Mouse (Mus musculus): ENCODE measurements at regions not wholly inside any gene's neighbourhood (a gene's known extent, or its start where the extent isn't known, plus 50 kb on each side); places are given as distances from the start of the nearest gene placed in this dataset.

GRCm38 (mm10) chr5:67532351-67532750 is 75.3 kb upstream of the Shisa3 start:
- TF ChIP-seq POLR2A (IDR thresholded peaks at IDR 0.05; ENCODE audit: low read depth, low read length) (no peak), CTCF (IDR thresholded peaks at IDR 0.05; ENCODE audit: extremely low read depth, insufficient read length, insufficient replicate concordance, low read depth, low read length) (peak; percentile 86)
- H3K27ac ChIP-seq (ENCODE audit: insufficient read depth, low read depth, low read length): no peak overlapping the region
- WGBS: 2% methylated on average over 12 of the region's 12 CpGs
- 0 out of 2 replicates have a peak, but pooled peaks cover 2% of the 10 kb centered on the region for H3K27me3 ChIP-seq (ENCODE audit: control insufficient read depth, insufficient read depth, low read length)
- no peaks in the 10 kb centered on the region for H3K36me3 ChIP-seq (ENCODE audit: control insufficient read depth, insufficient read depth, low read length)
- H3K4me1 ChIP-seq (ENCODE audit: control insufficient read depth, insufficient read depth, insufficient read length, low read length): peaks cover 3% of the 10 kb centered on the region; the same call in 1 of the 2 replicates
- H3K4me3 ChIP-seq (ENCODE audit: low read depth, low read length): peak overlapping the region; percentile 18; the same call in 1 of the 2 replicates

- H3K27me3 ChIP-seq (ENCODE audit: control insufficient read depth, insufficient read depth, low read length): 0 out of 2 replicates have a peak, but pooled peaks cover 2% of the 10 kb centered on the region
- 38% methylated on average over 15 of the region's 15 CpGs for WGBS
- H3K4me1 ChIP-seq (ENCODE audit: control insufficient read depth, insufficient read depth, insufficient read length, low read length): peaks cover 3% of the 10 kb centered on the region; the same call in 1 of the 2 replicates
- no peak overlapping the region for H3K27ac ChIP-seq (ENCODE audit: insufficient read depth, low read depth, low read length)
- no peaks in the 10 kb centered on the region for H3K36me3 ChIP-seq (ENCODE audit: control insufficient read depth, insufficient read depth, low read length)
- no peak for TF ChIP-seq POLR2A (IDR thresholded peaks at IDR 0.05; ENCODE audit: low read depth, low read length)
- no peak for TF ChIP-seq CTCF (IDR thresholded peaks at IDR 0.05; ENCODE audit: extremely low read depth, insufficient read length, insufficient replicate concordance, low read depth, low read length)
- H3K4me3 ChIP-seq (ENCODE audit: low read depth, low read length): no peak overlapping the region
These were observed 74.9 kb upstream of the Shisa3 start for GRCm38 (mm10) chr5:67532756-67533255.

GRCm38 (mm10) chr5:67534056-67534455 is 73.6 kb upstream of the Shisa3 start:
- H3K4me3 ChIP-seq (ENCODE audit: low read depth, low read length): no peak overlapping the region
- WGBS: 74% methylated on average over 7 of the region's 7 CpGs
- TF ChIP-seq POLR2A (IDR thresholded peaks at IDR 0.05; ENCODE audit: low read depth, low read length) (no peak), CTCF (IDR thresholded peaks at IDR 0.05; ENCODE audit: extremely low read depth, insufficient read length, insufficient replicate concordance, low read depth, low read length) (no peak)
- no peak overlapping the region for H3K27ac ChIP-seq (ENCODE audit: insufficient read depth, low read depth, low read length)
- peaks cover 3% of the 10 kb centered on the region; the same call in 1 of the 2 replicates for H3K4me1 ChIP-seq (ENCODE audit: control insufficient read depth, insufficient read depth, insufficient read length, low read length)
- H3K36me3 ChIP-seq (ENCODE audit: control insufficient read depth, insufficient read depth, low read length): no peaks in the 10 kb centered on the region
- 0 out of 2 replicates have a peak, but pooled peaks cover 2% of the 10 kb centered on the region for H3K27me3 ChIP-seq (ENCODE audit: control insufficient read depth, insufficient read depth, low read length)

GRCm38 (mm10) chr5:67537990-67538389 is 69.7 kb upstream of the Shisa3 start:
- TF ChIP-seq POLR2A (IDR thresholded peaks at IDR 0.05; ENCODE audit: low read depth, low read length): no peak
- no peak for TF ChIP-seq CTCF (IDR thresholded peaks at IDR 0.05; ENCODE audit: extremely low read depth, insufficient read length, insufficient replicate concordance, low read depth, low read length)
- Histone ChIP-seq H3K4me3 (ENCODE audit: low read depth, low read length) (no peak overlapping the region), H3K4me1 (ENCODE audit: control insufficient read depth, insufficient read depth, insufficient read length, low read length) (no peaks in the 10 kb centered on the region), H3K27ac (ENCODE audit: insufficient read depth, low read depth, low read length) (no peak overlapping the region), H3K27me3 (ENCODE audit: control insufficient read depth, insufficient read depth, low read length) (no peaks in the 10 kb centered on the region), H3K36me3 (ENCODE audit: control insufficient read depth, insufficient read depth, low read length) (no peaks in the 10 kb centered on the region)
- 69% methylated on average over 5 of the region's 5 CpGs for WGBS

GRCm38 (mm10) chr5:67539591-67540238 is 68.0 kb upstream of the Shisa3 start:
- Histone ChIP-seq H3K4me3 (ENCODE audit: low read depth, low read length) (no peak overlapping the region), H3K36me3 (ENCODE audit: control insufficient read depth, insufficient read depth, low read length) (no peaks in the 10 kb centered on the region), H3K4me1 (ENCODE audit: control insufficient read depth, insufficient read depth, insufficient read length, low read length) (no peaks in the 10 kb centered on the region), H3K27ac (ENCODE audit: insufficient read depth, low read depth, low read length) (no peak overlapping the region), H3K27me3 (ENCODE audit: control insufficient read depth, insufficient read depth, low read length) (no peaks in the 10 kb centered on the region)
- WGBS: 75% methylated on average over 8 of the region's 8 CpGs
- TF ChIP-seq POLR2A (IDR thresholded peaks at IDR 0.05; ENCODE audit: low read depth, low read length) (no peak), CTCF (IDR thresholded peaks at IDR 0.05; ENCODE audit: extremely low read depth, insufficient read length, insufficient replicate concordance, low read depth, low read length) (no peak)

- Histone ChIP-seq H3K36me3 (ENCODE audit: control insufficient read depth, insufficient read depth, low read length) (no peaks in the 10 kb centered on the region), H3K27ac (ENCODE audit: insufficient read depth, low read depth, low read length) (no peak overlapping the region), H3K4me3 (ENCODE audit: low read depth, low read length) (no peak overlapping the region), H3K27me3 (ENCODE audit: control insufficient read depth, insufficient read depth, low read length) (no peaks in the 10 kb centered on the region), H3K4me1 (ENCODE audit: control insufficient read depth, insufficient read depth, insufficient read length, low read length) (no peaks in the 10 kb centered on the region)
- 42% methylated on average over 3 of the region's 3 CpGs for WGBS
- TF ChIP-seq CTCF (IDR thresholded peaks at IDR 0.05; ENCODE audit: extremely low read depth, insufficient read length, insufficient replicate concordance, low read depth, low read length) (no peak), POLR2A (IDR thresholded peaks at IDR 0.05; ENCODE audit: low read depth, low read length) (no peak)
These were observed 65.8 kb upstream of the Shisa3 start for GRCm38 (mm10) chr5:67541867-67542266.

- no peak overlapping the region for H3K4me3 ChIP-seq (ENCODE audit: low read depth, low read length)
- H3K4me1 ChIP-seq (ENCODE audit: control insufficient read depth, insufficient read depth, insufficient read length, low read length): no peaks in the 10 kb centered on the region
- no peaks in the 10 kb centered on the region for H3K27me3 ChIP-seq (ENCODE audit: control insufficient read depth, insufficient read depth, low read length)
- H3K27ac ChIP-seq (ENCODE audit: insufficient read depth, low read depth, low read length): no peak overlapping the region
- no peak for TF ChIP-seq CTCF (IDR thresholded peaks at IDR 0.05; ENCODE audit: extremely low read depth, insufficient read length, insufficient replicate concordance, low read depth, low read length)
- TF ChIP-seq POLR2A (IDR thresholded peaks at IDR 0.05; ENCODE audit: low read depth, low read length): no peak
- H3K36me3 ChIP-seq (ENCODE audit: control insufficient read depth, insufficient read depth, low read length): no peaks in the 10 kb centered on the region
- WGBS: 70% methylated on average over 9 of the region's 9 CpGs
These were observed 63.6 kb upstream of the Shisa3 start for GRCm38 (mm10) chr5:67544028-67544589.

All from small intestine, adult 2 months (tissue).